Mouse (Mus musculus) urinary bladder, adult 2 months (tissue): ENCODE data around the gene Sinhcaf. TPM values are rescaled to one million over a fixed set of nuclear protein-coding genes. Genes with fewer than 3 reads are reported as not detected.

ENCODE experiments used
- polyA plus RNA-seq: library from polyadenylated mRNA; depleted of rRNA; stranded (reverse); fragments of >200 nt; gene quantifications from 2 replicates; pipeline ENCODE4 v1.2.3, GENCODE M21; 2012; rRNA removed

Gene Sinhcaf
- polyA plus RNA-seq, 1 experiment, result 20.9 TPM

Other genes with a start within 250 kb of the Sinhcaf start
- 19.0 and 22.9 TPM in 2 replicates for gene Ipo8, start 115.0 kb downstream of the Sinhcaf start, polyA plus RNA-seq
- gene Caprin2, start 50.2 kb downstream of the Sinhcaf start, polyA plus RNA-seq, result 16.5 and 19.3 TPM in 2 replicates
- 5.1 and 6.7 TPM in 2 replicates for gene Dennd5b, start 155.2 kb upstream of the Sinhcaf start, polyA plus RNA-seq
- not detected in 2 replicates for gene Gm10203, start 183.7 kb upstream of the Sinhcaf start, polyA plus RNA-seq
- 54.1 and 67.1 TPM in 2 replicates for gene Etfbkmt, start 193.4 kb upstream of the Sinhcaf start, polyA plus RNA-seq
- 13.2 and 18.2 TPM in 2 replicates for gene Amn1, start 242.2 kb upstream of the Sinhcaf start, polyA plus RNA-seq